Mouse (Mus musculus) urinary bladder, adult 18-20 months (tissue): Measurements from ENCODE around the gene Gnaz.
A peak's percentile ranks its signal among the peaks of the same experiment; 100 is the strongest.

Experiments used
- DNase-seq, 2 experiments: peaks; one replicate each; pipeline ENCODE4 v3.0.0; 2022; ENCODE audit warnings: low spot score in 2 of 2, mixed read lengths in 2 of 2

Gnaz gene

DNA sequence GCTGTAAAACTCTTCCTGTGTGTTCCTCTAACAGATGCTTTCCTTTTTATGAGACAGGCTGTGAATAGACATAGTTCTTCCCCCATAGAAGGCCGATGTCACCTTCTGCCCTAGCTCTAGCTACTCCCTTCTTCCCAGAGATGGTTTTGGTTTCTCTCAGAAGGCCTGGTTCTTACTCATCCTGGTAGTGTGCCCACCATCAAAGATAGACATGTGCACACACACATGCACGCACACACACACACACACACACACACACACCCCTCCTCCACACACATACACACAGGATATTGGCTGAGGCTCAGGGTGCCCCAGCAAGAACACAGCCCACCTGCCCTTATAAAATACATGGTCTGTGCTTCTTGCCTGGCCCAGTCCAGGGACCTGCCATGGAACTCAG is 2.3 kb downstream of the Gnaz start:
- DNase-seq: no peak

DNA sequence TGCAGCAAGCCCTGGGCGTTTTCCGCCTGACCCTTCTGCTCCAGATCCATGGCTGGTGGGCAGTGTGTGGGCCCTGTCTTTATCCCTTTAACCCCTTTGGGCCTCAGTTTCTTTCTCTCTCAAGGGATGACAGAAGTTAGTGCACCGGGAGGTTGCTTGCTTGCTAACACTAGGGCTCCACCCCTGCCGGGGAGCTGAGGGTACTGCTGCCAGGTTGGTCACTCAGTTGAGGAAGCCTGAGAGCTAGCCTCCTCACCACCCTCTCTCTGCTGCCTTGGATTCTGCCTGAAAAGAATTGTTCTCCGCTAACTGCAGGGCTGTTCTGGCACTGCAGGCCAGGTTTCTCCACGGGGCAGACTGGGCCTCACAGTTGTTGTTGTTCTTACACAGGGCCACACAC is 6.0 kb downstream of the Gnaz start:
- no peak for DNase-seq

DNA sequence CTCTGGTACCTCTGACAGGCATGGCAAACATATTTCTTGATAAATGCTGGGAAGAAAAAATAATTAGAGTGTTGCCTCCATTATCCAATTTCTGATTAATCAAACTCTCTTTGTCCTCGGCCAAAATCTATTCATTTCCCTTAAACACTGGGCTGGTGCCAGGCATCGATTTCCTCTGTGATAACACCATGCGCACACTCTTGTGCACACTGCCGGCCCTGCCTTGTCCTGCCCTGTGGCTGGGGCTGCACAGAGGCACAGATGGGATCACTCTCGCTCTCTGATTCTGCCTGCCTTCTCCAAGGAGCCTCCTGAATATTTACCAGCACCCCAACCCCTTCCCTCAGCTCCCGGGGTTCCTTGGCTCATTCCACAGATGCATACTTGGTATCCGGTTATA is 8.6 kb downstream of the Gnaz start:
- peak in 1 of 2 experiments; percentile 13 for DNase-seq

DNA sequence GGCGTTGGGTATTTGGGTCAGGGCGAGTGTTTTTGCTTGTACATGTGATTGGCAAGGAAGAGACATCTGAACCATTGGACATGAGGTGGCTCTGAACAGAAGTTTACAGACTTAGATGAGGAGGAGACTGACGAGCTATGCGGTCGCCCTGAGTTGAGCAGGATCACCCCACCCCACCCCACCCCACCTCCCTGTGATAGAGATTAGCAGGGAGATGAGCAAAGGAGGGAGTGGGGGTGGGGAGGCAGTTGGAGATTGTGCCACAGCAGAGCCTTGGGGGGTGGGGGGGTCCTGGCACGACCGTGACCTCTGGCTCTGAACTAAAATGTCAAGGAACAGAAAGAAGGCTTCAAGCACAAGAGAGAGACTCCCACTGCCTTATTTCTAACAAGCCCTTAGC is 9.5 kb downstream of the Gnaz start:
- no peak for DNase-seq

GRCm38 (mm10) chr10:74978056-74978455 is 11.1 kb downstream of the Gnaz start:
- no peak for DNase-seq

GRCm38 (mm10) chr10:74981159-74981558 is 14.2 kb downstream of the Gnaz start:
- no peak for DNase-seq

DNA sequence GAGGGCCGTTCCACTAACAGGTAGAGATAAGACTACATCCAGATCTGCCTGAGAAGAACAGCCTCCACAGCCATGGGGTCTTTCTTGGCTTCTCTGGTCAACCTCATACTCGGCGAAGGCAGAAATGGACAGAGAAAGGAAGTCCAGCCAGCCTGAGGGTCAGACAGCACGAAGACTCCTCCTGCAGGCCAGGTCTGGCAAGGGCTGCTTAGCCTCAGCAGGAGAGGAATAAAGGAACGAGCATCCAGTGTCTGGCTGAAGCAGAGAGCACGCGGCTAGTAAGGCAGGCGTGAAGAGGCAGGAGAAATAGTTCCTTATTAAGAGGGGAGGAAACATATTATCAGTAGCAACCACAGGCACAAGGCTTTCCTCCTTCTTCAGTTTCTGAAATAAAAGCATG is 16.2 kb downstream of the Gnaz start:
- no peak for DNase-seq

- peak in 1 of 2 experiments; percentile 14 for DNase-seq
Observed at GRCm38 (mm10) chr10:74987698-74988470, 20.9 kb downstream of the Gnaz start.

DNA sequence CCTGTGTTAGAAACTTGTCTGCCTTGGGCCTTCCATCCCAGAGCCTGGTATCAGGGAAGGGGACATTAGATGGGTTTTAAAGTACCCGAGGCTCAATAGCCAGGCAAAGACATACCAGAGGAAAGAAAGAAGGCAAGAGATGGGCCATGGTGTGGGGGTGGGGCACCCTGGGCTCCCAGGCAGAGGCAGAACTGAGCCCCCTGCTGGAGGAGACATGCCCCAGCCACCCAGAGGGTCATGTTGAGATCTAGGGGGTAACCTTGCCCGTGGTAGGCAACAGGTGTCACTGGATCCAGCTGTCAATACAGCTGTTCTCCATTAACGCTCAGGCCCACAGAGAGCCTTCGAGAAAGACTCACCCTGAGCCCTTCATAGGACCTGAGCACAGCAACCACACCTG is 22.8 kb downstream of the Gnaz start:
- DNase-seq: no peak

DNA sequence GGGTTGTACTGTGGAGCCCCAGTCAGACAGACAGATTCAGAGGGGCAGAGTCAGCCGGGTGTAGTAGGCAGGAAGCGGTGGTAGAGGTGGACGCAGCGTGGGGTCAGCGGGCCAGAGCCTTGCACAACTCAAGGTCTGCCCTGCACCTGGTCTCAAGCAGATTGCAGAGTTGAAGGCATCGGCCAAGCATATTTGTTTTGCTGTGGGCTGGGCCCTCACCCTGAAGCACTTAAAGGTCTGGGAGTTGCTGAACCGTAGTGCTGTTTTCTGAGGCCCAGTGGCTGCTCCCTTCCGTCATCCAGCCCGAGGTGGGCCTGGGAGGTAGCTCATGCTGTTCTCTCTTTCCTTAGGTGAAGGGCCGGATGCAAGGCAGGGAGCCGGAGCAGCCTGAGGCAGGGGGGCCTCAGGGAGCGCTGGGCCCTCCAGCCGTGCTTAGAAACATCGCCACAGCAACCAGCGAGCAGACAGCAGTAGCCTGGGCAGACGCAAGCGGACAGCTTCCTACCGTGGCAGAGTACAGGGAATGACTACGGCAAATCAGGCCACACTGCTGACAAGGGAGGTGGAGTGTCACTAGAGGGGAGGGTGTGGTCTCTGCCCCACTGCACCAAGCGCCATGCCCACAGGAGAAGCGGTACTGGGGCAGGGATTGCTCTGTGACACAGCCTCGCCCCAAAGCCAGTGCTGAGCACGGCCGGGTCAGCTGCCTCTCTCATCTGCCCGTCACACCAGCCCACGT is 23.8 kb downstream of the Gnaz start:
- no peak for DNase-seq

DNA sequence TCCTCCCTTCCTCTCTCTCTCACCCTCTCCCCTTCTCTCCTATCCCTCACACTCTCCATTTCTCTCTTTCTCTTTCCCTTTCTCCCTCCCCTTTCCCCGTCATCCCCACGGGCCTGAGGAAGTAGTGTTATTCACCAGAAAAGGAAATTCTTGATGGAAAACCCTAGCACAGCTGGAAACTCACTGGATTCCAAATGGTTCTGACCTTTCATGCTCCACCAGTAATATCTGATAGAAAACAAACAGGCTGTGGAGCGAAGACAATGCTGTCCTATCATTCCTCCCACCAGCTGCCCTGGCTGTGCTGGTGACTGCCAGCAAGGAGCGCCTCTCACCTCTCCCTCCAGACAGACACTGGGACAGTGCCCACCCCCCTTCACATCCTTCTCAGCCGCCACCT is 27.9 kb downstream of the Gnaz start:
- no peak for DNase-seq

- DNase-seq: no peak
Observed at GRCm38 (mm10) chr10:74995377-74995776, 28.4 kb downstream of the Gnaz start.

DNA sequence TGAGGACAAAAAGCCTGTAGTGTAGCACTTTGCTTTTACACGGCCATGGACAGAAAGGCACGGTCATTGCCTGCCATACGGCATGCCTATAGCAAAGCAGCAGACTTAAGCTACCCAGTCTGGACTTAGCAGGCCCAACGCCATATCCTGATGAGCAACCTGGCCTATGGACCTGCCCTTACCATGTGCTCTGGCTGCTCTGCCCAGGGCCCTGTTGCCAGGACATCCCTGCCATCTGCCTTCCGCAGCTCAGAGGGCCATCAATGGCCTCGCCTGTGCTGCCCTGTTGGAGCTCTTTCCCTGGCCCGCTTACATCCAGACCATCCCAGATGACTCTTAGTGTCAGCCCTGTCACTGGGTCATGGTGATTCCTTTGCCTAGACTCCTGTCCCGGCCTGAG is 34.4 kb downstream of the Gnaz start:
- DNase-seq: no peak

GRCm38 (mm10) chr10:75004067-75004466 is 37.1 kb downstream of the Gnaz start:
- no peak for DNase-seq

GRCm38 (mm10) chr10:75006889-75007662 is 40.1 kb downstream of the Gnaz start:
- DNase-seq: no peak

GRCm38 (mm10) chr10:75010704-75011103 is 43.7 kb downstream of the Gnaz start:
- DNase-seq: no peak

DNA sequence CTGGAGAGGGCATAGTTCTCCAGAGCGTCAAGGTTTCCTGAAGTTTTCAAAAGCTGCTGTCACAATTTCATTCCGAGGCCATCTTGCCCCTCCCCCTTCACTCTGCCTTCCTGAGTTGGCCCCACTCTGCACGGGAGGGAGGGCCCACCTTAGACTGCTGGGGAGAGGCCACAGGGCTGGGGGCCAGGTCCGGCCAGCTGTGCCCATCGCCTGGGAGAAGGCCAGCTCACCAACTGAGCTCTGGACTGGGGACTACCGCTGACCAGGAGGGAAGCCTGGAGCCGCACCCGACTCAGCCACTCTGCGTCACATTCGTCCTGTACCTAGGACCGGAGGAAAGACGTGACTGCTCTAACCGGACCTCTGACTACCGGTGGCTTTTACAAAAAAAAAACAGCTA is 48.5 kb downstream of the Gnaz start:
- DNase-seq: no peak

GRCm38 (mm10) chr10:75016481-75016880 is 49.5 kb downstream of the Gnaz start:
- DNase-seq: no peak

DNA sequence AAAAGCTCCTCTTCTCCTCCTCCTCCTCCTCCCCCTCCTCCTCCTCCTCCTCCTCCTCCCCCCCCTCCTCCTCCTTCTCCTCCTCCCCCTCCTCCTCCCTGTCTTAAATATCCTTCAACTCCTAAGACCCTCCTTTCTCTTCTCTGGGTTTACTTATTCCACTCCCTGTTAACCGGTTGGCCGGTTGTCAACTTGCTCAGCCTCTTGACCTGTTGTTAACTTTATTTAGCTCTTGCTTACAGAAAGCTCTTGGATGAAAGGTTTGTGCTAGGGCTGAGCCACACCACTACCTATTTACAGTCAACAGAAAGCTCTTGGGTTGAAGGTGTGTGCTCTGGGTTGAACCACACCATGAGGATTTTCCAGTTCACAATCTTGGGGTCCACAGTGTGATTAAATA is 53.3 kb downstream of the Gnaz start:
- DNase-seq: no peak

DNA sequence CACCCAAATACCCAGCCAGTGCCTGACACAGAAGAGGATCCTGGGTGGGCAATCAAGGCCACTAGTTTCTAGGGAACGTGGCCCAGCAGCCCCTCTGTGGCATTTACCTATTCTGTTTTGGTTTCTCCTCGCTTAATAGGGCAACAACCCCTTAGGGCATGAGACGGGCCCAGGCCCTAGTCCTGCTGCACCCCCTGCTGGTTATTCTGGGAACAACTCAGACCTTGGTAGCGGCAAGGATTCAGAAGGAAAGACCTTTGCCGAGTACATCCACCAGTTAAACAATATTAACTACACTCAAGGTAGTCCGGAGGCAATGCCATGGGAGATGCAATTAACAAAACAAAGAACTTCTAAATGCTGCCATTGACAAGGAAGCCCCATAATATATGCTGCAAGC is 54.2 kb downstream of the Gnaz start:
- peak; percentile 42 to 65 for DNase-seq

- no peak for DNase-seq
Observed at GRCm38 (mm10) chr10:75026491-75026890, 59.5 kb downstream of the Gnaz start.

DNA sequence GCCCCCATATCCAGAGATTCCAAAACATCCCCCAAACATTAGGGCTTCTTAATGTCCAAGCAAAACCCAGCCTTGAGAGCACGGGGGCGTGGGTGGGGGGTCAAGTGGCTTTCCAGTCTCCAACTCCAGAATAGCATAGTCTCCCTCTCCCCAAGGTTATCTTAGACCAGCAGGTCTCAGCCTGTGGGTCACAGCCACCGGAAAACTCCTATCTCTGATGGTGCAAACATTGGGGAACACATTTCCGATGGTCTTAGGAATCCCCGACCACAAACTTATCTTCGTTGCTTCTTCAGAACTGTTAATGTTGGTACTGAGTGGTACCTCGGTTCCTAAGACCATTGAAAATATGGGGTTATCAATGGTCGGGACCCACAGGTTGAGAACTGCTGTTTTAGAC is 61.8 kb downstream of the Gnaz start:
- no peak for DNase-seq

DNA sequence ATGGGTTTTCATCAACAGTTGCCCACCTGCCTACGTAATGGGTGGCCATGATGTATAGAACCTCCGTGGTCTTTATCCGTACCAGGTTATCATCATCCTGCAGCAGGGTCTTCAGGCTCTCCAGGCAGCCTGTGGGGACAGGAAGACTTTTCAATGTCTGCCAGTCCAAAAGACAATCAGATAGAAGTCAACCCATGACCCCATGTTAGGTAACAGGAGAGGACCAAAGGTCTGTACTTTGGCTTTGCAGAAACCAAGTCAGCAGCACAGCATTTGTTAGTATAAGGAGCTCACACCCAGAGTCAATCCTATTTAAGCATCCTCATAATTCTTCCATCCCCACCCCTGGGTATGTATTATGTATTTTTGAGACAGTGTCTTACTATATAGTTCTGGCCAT is 62.7 kb downstream of the Gnaz start:
- DNase-seq: no peak
